Mouse (Mus musculus) megakaryocyte, embryonic 14.5 days (primary cell): ENCODE measurements at regions not wholly inside any gene's neighbourhood (a gene's known extent, or its start where the extent isn't known, plus 50 kb on each side); places are given as distances from the start of the nearest gene placed in this dataset.

Experiments
- FLI1 ChIP-seq: IDR thresholded peaks from 2 replicates; pipeline ENCODE4 v1.6.1; 2012; ENCODE audit warnings: low read length, inconsistent platforms, mixed read lengths
- GATA1 ChIP-seq: IDR thresholded peaks from 3 replicates; pipeline ENCODE4 v1.6.1; 2012; ENCODE audit warnings: mixed read lengths, low read length, inconsistent platforms, borderline replicate concordance

DNA sequence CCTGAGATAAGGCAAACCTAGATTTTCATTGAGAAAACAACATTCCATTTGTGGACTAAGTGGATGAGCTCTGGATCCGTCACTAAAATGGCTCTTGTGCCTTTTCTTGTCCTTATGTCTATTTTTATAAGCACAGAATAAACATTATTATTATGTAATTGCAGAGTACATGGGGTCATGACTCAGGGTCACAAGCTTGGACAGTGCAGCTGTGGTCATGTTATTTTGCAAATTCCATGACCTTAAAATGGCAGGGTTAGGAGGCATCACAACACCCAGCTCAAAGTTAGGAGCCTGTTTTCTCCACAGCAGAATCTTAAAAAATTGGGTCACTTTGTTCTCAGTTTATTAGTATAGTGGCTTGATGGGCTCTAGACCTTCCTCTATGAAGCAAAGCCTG is 87.2 kb downstream of the Gm10295 start:
- TF ChIP-seq FLI1, result no peak
- no peak for TF ChIP-seq GATA1
